Mouse (Mus musculus): ENCODE data around the gene Tmem8b. TPM values are rescaled to one million over a fixed set of nuclear protein-coding genes. Genes with fewer than 3 reads are reported as not detected.

The Tmem8b gene
- total and polyA plus RNA-seq, 3 experiments, result 4.6 to 14.7 (median 5.0) TPM

DNA sequence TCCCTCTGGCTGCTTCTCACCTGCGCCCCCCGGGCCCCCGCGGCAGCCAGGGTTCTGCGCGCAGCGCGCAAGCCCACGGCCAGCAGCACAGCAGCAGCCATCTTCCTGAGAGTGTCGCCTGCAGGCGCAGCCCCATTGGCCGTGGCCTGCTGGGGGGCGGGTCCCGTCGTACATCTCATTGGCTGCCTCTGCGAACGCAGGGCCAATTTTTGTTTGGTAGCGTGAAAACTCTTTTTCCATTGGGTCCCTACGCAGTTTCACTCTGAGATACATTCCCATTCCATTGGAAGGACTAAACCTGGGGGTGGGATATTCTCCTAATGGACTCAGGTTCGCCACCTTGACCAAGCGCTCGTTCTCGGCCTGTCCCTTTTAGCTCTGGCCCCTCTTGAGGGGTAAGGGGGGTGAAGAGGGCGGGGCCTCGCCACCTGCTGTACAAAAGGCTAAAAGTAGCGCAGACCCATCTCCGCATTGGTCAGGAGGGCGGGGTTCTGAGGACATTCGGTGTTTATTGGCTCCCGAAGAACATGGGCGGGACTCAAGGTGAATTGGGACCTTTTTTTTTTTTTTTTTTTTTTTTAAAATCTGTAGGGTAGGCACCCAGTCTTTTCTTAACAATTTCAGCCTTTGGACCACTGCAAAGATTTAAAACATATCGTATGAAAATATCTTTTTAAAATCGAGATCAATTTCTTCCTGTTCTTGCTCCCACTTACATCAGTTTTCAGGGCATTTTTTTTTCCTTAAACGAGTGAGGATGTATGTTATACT, 12.2 kb upstream of the Tmem8b start, which contains the start of gene Hint2:
Gene Hint2 (minus strand): TSS at position 128 of the 771 bp plus-strand sequence.
- DNase-seq, result peak; percentile 97

DNA sequence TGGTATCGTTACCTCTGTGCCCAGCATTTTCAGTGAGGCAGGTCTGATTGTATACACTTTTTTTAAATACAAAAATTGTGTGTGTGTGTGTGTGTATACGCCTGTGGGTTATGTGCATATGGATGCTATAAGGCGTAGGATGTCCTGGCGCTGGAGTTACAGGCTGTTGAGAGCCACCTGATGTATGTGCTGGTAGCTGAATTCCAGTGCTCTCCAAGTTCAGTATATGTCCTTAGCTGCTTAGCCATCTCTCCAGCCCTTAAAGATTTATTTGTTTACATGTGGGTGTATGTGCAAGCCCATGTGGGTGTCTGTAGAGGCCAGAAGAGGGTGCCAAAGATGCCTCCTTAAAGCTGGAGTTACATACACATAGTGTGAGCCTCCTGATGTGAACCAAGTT, 11.6 kb upstream of the Tmem8b start:
- DNase-seq, result no peak

DNA sequence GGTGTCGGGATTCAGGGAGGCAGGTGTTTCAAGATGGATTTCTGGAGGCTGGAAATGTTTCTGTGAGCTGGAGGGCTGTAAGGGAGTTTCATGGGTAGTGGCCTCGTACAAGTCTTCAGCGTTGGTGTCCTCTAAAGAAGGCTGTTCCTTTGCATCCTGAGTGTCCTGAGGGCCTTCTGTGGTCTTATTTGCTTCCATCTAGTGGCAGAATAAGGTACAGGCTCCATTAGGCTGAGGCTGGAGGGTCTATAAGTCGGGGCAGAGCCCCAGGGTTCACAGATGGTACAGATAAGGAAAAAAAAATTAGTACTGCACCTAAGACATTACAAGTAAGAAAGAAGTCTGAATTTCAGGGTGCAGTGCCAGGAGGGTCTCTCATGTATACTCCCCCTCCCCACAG, 2.4 kb upstream of the Tmem8b start:
- no peak for DNase-seq

DNA sequence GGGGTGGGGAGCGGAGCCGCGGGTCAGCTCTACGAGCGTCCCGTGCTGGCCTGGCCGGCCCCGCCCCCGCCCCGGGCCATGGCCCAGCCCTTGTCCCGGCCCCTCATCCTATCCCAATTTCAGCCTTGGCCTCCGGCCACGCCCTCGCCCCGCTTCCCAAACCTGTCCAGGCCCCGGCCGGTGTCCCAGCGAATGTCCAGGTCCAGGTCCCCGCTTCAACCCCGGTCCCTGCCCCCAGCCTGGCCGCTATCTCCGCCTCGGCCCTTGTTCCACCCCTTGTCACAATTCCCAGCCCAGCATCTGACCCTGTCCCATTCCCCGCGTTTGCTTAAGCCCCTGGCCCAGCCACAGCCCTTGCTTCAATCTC, 640 bp downstream of the Tmem8b start:
- DNase-seq, result peak; percentile 91

DNA sequence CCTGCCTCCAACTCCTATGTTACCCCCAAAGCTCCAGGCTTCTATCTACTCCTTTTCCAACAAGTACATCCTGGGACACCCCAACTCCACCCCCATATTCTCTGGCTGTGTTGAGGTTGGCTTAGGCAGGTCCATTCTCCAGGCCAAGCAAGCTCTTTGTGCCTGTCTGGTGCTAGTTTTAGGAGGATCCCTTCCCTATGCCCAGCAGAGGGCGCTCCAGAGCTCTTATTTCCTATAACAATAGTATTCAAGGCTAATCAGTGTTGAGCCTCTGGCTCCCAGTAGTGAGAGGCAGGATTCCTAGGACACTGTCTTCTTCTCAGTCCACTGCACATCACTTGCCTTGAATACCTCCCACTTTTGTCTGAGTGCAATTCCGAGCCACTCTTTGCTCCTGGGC, 3.3 kb downstream of the Tmem8b start:
- peak; percentile 88 for DNase-seq

DNA sequence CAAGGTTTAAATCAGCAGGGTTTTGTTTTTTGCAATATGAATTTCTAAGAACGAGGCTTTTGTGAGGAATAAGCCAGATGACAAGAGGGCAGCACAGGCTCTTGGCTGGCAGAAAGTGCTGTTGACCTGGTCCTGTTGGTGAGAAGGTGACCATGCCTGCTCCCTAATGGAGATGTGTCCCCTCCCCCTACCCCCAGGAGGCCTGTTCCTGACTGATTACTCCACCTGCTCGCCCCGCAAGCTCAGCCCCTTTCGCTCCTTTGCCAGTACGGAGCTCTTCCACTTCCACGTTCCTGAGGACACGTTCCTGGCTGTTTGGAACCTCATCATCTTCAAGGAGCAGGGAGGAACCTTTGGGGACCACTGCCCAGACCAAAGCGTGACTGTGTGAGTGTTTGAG, 4.9 kb downstream of the Tmem8b start:
- no peak for DNase-seq

DNA sequence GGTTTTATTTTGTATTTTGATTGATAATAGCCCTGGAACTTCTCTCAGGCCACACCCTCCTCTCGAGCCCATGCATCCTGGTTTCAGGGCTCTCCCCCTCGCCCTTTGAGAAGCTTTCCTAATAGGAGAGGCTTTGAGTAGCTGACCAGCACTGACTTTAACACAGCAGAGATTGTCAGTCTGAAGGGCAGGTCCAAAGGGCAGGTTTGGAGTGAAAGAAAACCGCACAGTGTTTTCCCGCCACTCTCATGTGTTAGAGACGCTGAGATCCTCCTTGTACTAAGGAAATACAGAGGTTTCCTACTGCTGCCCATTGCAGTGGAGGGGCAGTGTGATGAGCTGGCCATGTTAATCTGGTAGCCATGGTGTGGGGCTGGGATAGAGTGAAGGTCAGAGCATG, 6.2 kb downstream of the Tmem8b start:
- DNase-seq, result no peak

DNA sequence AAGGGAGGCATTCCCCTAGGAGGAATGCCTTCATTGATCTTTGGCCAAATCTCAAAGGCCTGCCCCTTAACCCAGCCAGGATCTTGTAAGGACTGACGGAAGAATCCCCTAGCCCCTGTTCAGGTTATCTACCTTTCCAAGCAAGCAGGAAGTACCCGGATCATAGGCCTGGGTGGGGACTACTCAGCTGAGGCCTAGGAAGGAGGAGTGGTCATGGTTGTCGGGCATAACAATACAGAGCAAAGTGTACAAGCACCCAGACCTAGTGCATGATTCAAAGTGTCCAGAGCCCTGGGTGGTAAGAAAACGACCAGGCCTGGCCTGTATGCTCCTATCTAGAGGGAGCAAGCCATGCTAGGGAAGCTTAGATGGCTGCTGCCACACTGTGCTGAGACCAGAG, 6.8 kb downstream of the Tmem8b start:
- DNase-seq, result no peak

DNA sequence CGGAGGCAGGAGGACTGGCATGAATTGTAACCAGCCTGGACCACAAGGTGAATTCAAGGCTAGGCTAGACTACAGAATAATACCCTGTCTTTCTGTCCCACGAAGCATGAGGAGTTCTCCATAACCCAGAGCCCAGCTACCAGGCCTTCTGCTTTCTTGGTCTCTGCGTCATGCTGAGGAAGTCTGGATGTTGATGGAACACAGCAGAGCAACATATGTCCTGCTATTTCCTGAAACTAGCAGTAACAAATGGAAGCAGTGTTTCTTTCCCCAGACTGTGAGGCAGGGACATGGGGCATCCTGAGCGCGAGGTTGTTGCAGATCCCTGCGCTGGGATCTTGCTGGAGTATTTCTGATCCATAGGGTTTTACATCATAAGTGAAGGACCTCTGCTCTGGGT, 9.8 kb downstream of the Tmem8b start:
- no peak for DNase-seq

DNA sequence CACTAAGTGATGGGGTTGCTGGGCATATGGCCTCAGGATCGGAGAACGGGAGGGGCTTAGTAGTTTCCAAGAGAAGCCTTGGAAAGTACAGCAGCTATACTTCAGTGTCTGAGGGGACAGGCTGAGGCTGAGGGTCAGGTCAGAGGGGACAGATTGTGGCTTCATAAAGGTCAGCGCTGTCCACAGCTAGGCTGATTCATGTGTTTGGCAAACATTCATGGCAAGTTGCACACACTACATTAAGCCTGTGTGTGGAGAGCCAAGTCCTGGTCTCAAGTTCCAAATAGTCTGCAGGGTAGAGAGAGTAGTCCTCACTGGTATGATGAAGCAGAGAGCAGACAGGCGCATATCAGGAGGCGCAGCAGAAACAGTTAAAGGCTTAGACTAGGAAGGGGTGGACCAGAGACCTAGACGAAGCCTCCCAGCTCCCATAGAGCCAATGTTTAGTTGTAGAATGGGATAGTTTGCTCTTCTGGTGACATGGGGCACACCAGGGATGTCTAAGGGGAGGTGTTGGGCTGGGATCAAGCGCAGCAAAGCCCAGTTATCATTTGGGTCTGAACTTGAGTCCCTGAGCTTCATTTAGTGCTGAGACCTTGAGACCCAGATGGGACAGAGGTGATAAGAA, 10.8 kb downstream of the Tmem8b start:
- peak; percentile 84 for DNase-seq

DNA sequence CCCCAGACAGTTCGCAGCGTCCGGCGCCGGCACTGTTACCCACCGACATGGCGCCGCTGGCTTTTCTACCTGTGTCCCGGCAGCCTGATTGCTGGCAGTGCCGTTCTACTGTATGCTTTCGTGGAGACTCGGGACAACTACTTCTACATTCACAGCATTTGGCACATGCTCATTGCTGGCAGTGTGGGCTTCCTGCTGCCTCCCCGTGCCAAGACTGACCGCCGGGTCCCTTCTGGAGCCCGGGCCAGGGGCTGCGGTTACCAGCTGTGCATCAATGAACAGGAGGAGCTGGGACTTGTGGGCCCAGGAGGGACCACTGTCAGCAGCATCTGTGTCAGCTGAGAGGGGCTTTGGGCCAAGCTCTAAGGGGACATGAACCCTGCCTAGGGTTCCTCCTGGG, 21.2 kb downstream of the Tmem8b start:
- DNase-seq, result no peak

DNA sequence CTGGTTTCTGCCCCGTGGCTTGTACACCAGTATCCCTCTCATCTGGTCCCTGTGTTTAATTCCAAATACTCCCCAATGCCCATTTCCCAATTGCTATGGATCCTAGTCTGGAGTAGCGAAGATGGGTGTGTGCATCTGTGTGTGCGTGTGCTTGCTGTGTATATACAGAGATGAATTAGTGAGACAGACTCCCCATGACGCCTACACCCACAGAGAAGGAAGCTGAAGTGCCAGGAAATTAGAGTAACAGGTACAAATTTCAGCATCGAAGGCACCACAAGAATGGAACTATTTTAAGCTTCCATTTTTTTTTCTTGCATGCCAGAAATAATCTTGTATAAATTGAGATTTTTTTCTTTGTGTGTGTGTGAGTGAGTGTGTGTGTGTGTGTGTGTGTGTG, 22.3 kb downstream of the Tmem8b start:
- DNase-seq, result no peak

DNA sequence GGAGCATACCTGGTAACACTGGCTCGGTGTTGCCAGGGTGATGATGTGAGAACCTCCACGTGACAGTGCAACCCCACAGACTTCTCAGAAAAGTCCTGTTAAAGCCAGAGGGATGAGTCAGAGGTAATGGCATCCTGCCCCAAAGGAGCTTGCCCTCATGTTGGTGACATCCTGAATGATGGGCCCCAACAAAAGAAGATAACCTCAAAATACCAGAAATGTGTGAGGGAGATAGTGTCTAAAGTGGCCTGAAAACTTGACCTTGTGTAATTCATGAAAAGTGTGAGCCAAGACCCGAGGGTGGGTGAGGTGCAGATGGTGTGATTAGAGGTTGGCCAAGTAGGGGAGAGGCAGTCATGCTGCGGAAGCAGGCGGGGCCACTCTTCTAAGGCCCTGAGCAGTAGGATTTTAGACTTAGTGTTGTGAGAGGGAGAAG, 25.1 kb downstream of the Tmem8b start:
- peak; percentile 84 for DNase-seq

DNA sequence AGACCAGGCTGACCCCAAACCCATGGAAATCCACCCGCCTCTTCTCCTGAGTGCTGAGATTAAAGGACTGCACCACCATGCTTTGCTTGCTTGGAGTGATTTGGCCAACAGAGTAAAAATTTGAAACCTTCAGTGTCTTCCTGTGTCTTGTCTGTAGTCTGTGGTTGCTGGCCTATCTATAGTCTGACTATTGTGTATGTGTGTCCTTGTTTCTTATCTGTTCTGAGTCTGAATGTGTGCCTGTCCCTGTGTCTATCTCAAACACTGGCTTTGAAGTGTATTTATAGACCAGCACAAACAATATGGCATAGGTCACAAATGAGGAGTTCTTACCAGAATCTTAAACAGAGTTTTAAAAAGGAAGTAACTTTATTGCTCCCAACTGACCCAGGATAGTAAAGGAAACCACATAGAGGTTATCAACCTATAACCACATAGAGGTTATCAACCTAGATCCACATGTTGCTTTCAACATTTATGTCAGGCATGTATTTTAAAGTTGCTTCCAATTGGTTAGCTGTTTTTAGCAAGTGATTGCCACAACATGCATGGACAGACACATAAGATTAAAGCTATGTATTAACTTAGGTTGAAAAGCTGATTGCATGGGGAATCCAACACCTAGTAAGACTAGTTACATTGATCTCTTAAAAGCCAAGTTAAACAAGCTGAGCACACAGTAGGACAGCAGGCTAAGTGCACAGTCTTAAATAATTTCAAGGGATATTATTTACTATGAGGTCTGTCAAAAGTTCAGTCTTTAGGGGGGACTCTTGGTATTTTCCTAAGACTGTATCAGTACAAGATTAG, 25.9 kb downstream of the Tmem8b start:
- DNase-seq, result no peak

DNA sequence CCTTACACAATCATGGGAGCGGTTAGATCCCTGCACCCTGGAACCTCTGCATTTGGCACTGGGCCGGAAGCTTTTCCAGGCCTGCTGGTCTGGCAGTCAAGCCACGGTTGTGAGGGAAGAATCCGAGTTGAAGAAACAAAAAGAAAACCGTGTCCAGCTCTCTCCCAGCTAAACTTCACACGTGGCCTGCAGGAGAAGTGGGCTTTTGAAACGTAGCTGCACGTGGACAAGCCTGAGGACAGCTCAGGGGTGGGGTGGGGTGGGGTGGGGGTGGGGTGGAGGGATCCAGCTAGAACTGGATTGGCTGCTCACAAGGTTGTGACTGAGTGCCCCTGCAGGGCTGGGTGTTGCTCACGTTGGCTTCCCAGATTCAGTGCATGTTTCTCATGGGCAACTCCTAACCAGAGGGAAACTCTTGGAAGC, 26.5 kb downstream of the Tmem8b start:
- peak; percentile 36 for DNase-seq

DNA sequence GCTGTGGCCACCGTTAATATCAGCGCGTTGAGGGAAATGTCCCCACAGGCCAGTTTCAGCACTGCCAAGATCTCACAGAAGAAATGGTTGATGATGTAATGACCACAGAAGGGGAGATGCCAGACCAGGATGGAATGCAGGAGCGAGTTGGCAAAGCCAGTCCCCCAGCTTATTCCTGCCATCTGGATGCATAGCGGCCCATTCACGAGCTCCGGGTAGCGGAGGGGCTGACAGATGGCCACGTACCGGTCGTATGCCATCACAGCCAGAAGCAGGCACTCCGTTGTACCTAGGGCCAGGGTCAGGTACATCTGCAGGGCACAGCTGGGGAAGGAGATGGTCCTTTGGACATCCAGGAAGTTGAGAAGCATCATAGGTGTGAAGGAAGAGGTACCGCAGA, 27.8 kb downstream of the Tmem8b start:
- DNase-seq, result no peak

DNA sequence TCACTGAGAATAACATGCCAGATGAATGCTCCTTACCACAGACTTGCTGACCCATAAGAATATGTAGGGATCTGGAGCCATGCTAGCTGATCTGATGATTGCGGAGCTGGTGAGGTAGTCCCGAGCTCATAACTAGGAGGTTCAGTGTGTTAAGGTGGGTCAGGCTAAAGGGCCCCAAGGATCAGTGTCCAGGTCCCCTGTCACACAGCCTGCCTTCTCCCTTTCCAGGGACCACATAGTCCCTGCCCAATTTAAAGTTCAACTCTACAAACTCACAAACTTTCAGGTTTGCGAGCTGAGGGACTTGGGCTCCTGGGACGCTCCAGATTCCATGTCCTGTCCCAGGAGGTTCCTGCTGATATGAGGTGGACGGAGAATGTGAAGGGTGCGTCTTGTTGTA, 31.9 kb downstream of the Tmem8b start, which contains the start of gene Olfr70:
Gene Olfr70 (minus strand): TSS at position 101 of the 400 bp plus-strand sequence.
- DNase-seq, result no peak

DNA sequence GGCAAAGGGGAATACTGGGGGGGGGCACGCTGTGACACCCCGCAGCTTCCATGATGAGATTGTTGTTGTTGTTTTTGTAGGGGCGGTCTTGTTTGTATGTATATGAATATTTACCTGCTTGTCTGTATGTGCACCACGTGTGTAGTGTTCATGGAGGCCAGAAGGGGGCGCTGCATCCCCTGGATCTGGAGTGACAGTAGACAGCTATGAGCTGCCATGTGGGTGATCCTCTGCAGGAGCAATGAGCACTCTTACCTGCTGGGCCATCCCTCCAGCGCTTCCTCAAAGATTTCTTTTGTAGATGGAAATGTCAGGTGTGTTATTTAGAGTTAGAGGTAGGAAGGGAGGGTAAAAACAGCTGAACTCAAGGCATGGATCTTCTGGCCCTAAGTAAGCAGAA, 34.7 kb downstream of the Tmem8b start:
- DNase-seq, result no peak

DNA sequence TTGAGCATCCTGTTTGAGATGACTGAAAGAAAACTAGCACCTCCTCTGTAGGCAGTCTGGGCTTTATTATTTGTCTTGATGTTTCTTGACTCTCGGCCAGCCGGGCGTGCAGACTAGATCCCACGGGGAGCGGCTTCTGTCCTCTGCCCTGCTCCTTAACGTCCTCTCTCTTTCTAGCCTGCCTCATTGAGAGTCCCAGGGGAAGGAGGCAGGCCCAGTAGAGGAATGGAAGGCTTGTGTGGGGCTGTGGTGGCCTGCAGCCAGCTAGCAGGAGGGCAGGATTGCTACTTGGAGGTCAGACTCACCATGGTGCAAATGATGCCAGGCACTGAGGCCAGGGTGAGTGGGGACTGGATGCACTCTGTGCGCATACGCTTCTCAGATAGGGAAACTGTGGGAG, 35.1 kb downstream of the Tmem8b start:
- peak; percentile 42 for DNase-seq

DNA sequence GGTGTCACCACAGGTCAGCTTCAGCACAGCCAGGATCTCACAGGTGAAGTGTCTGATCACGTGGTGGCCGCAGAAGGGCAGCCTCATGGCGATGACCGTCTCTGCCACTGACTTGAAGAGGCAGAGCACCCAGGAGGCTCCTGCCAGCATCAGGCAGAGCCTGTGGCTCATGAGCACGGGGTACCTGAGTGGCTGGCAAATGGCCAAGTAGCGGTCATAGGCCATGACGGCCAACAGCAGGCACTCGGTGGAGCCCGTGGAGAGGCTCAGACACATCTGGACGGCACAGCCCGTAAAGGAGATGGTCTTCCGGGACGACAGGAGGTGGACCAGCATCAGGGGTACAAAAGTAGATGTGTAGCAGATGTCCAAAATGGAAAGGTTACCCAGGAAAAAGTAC, 37.2 kb downstream of the Tmem8b start:
- no peak for DNase-seq

DNA sequence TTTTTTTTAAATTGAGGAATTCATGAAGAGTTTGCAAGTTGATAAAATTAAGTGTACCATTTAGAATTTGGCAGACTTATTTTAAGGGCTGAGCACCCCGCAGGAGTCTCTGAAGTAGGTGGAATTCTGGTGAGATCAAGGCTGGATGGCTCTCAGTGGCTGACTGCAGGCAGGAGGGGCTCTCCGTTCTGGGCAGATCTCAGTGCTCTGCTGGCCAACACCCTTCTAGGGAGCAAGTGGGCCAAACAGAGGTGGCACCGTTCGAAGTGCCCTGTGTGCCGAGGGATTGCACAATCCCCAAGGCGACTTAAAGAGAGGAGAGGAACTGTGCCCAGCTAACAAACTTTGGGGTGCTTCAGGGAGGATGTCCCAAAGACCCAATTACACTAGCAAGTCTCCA, 41.1 kb downstream of the Tmem8b start, which contains the start of gene Olfr71:
Gene Olfr71 (minus strand): TSS at position 387 of the 400 bp plus-strand sequence.
- peak; percentile 36 for DNase-seq

DNA sequence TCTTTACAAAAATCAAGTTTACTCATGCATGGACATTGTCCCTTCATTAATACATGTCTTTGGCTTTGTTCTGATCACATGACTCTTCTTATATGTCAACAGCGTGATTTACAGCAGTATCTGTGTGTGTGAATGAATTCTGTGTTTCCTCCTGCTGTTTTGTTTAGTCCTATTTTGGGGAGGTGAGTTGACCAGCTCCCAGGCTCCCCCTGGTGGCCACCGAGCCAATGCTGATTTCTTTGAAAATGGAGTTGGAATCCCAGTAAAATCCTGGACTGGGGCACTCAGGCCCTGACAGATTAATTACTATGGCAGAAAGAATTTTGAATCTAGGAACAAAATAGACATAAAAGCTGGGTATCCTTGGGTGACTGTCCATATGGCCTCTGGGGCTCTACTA, 43.0 kb downstream of the Tmem8b start:
- DNase-seq, result peak; percentile 79

All from adrenal gland, adult 2 months (tissue).